Mouse (Mus musculus) kidney, postnatal 0 days (tissue): ENCODE measurements around the gene 4930583I09Rik. TPM values are rescaled to one million over a fixed set of nuclear protein-coding genes. Genes with fewer than 3 reads are reported as not detected.
A peak's percentile ranks its signal among the peaks of the same experiment; 100 is the strongest.

ENCODE experiments used
- ATAC-seq: fragments of 200-750 bp; cut with Nextera tagmentation; replicated peaks from 2 replicates; pipeline ENCODE4 v1.8.0; 2017; ENCODE audit warnings: low read depth, moderate number of reproducible peaks, moderate TSS enrichment, moderate library complexity; ENCODE audit not compliant: low FRiP score
- DNase-seq: peaks from one replicate; pipeline ENCODE4 v3.0.0-alpha.2; 2016; ENCODE audit warnings: low spot score
- H3K27ac ChIP-seq: fragments of 300-500 bp; sonication (generic); 2 replicates; pipeline ENCODE4 v1.5.1; 2014; ENCODE audit warnings: mild to moderate bottlenecking
- H3K27me3 ChIP-seq: fragments of 300-500 bp; sonication (generic); 2 replicates; pipeline ENCODE4 v1.6.1; 2014; ENCODE audit warnings: low read length, mixed read lengths; ENCODE audit not compliant: insufficient read depth
- H3K36me3 ChIP-seq: fragments of 300-500 bp; sonication (generic); 2 replicates; pipeline ENCODE4 v1.6.1; 2014; ENCODE audit warnings: low read length, mixed read lengths; ENCODE audit not compliant: insufficient read depth
- H3K4me1 ChIP-seq: fragments of 300-500 bp; sonication (generic); replicated peaks from 2 replicates; pipeline ENCODE4 v1.6.1; 2014; ENCODE audit warnings: antibody characterized with exemption, low read length, mixed read lengths; ENCODE audit not compliant: insufficient read depth
- H3K4me2 ChIP-seq: fragments of 300-500 bp; sonication (generic); 2 replicates; pipeline ENCODE4 v1.6.1; 2014; ENCODE audit warnings: mild to moderate bottlenecking, low read length, moderate library complexity, mixed read lengths
- H3K4me3 ChIP-seq: fragments of 300-500 bp; sonication (generic); replicated peaks from 2 replicates; pipeline ENCODE4 v1.5.1; 2014; ENCODE audit warnings: low read depth, low read length
- H3K9ac ChIP-seq: fragments of 300-500 bp; sonication (generic); 2 replicates; pipeline ENCODE4 v1.6.1; 2014; ENCODE audit warnings: low read depth, low read length
- H3K9me3 ChIP-seq: fragments of 300-500 bp; sonication (generic); replicated peaks from 2 replicates; pipeline ENCODE4 v1.6.1; 2016; ENCODE audit warnings: low read length, inconsistent platforms, mixed read lengths
- CTCF ChIP-seq: IDR thresholded peaks from 2 replicates; pipeline ENCODE4 v1.5.1; 2016; ENCODE audit warnings: antibody characterized with exemption, low read depth, mild to moderate bottlenecking, moderate library complexity
- WGBS: fragments of 180-500 bp; shearing (Covaris S2); extraction: QIAGEN DNeasy Blood & Tissue Kit; methylation state at CpG from one replicate; pipeline ENCODE4 v1.1.7; 2014; 5-methylcytosine and 5-hydroxymethylcytosine counted together
- polyA plus RNA-seq: library from polyadenylated mRNA; unstranded; fragments of >200 nt; fragmentation: Nextera tagmentation; extraction: Ambion mirVana; gene quantifications from 2 replicates; pipeline ENCODE4 v1.2.1, GENCODE M21; 2015

The 4930583I09Rik gene
- polyA plus RNA-seq, 1 experiment from 2014 or later, result not detected

- ATAC-seq (no peak), DNase-seq (no peak)
- Histone ChIP-seq H3K9me3 (no peaks in the 10 kb centered on the region), H3K27ac (no peak overlapping the region), H3K27me3 (no peaks in the 10 kb centered on the region), H3K9ac (no peak overlapping the region), H3K4me1 (no peaks in the 10 kb centered on the region), H3K4me3 (no peak overlapping the region), H3K36me3 (no peaks in the 10 kb centered on the region), H3K4me2 (no peak overlapping the region)
- TF ChIP-seq CTCF, result no peak
- WGBS, result 76% methylated on average over 1 of the region's 1 CpGs
Measured at GRCm38 (mm10) chr17:64846654-64847053, 10.8 kb upstream of the 4930583I09Rik start.

- no peak overlapping the region for H3K27ac ChIP-seq
- no peak for TF ChIP-seq CTCF
- 29% methylated on average over 7 of the region's 7 CpGs for WGBS
- no peak overlapping the region for H3K4me3 ChIP-seq
- ATAC-seq, result no peak
- H3K9ac ChIP-seq, result no peak overlapping the region
- DNase-seq, result no peak
- H3K9me3 ChIP-seq, result no peaks in the 10 kb centered on the region
- H3K4me2 ChIP-seq, result peak overlapping the region; percentile 2; the same call in 1 of the 2 replicates
- no peaks in the 10 kb centered on the region for H3K36me3 ChIP-seq
- no peaks in the 10 kb centered on the region for H3K27me3 ChIP-seq
- no peaks in the 10 kb centered on the region for H3K4me1 ChIP-seq
Measured at GRCm38 (mm10) chr17:64836892-64837291, 1.0 kb upstream of the 4930583I09Rik start.

- TF ChIP-seq CTCF, result no peak
- Histone ChIP-seq H3K4me2 (no peak overlapping the region), H3K36me3 (no peaks in the 10 kb centered on the region), H3K4me1 (no peaks in the 10 kb centered on the region), H3K9me3 (no peaks in the 10 kb centered on the region), H3K4me3 (no peak overlapping the region), H3K9ac (no peak overlapping the region), H3K27ac (no peak overlapping the region), H3K27me3 (no peaks in the 10 kb centered on the region)
- ATAC-seq (no peak), DNase-seq (no peak)
- WGBS, result 85% methylated on average over 10 of the region's 10 CpGs
Measured at GRCm38 (mm10) chr17:64836352-64836751, 481 bp upstream of the 4930583I09Rik start.

GRCm38 (mm10) chr17:64833906-64834490 lies 1.9 kb downstream of the 4930583I09Rik start:
- H3K9ac ChIP-seq, result no peak overlapping the region
- no peak overlapping the region for H3K4me2 ChIP-seq
- DNase-seq, result no peak
- no peak overlapping the region for H3K27ac ChIP-seq
- no peaks in the 10 kb centered on the region for H3K4me1 ChIP-seq
- H3K27me3 ChIP-seq, result no peaks in the 10 kb centered on the region
- ATAC-seq, result no peak
- H3K9me3 ChIP-seq, result no peaks in the 10 kb centered on the region
- WGBS, result 57% methylated on average over 7 of the region's 7 CpGs
- TF ChIP-seq CTCF, result no peak
- H3K36me3 ChIP-seq, result no peaks in the 10 kb centered on the region
- H3K4me3 ChIP-seq, result no peak overlapping the region

- H3K4me3 ChIP-seq, result no peak overlapping the region
- no peak for DNase-seq
- no peak overlapping the region for H3K27ac ChIP-seq
- WGBS, result 91% methylated on average over 2 of the region's 2 CpGs
- no peak overlapping the region for H3K9ac ChIP-seq
- no peaks in the 10 kb centered on the region for H3K36me3 ChIP-seq
- no peak for ATAC-seq
- no peak overlapping the region for H3K4me2 ChIP-seq
- H3K9me3 ChIP-seq, result no peaks in the 10 kb centered on the region
- H3K27me3 ChIP-seq, result no peaks in the 10 kb centered on the region
- no peaks in the 10 kb centered on the region for H3K4me1 ChIP-seq
- no peak for TF ChIP-seq CTCF
Measured at GRCm38 (mm10) chr17:64833071-64833470, 2.8 kb downstream of the 4930583I09Rik start.

- WGBS, result 92% methylated on average over 5 of the region's 5 CpGs
- Histone ChIP-seq H3K4me3 (no peak overlapping the region), H3K27ac (no peak overlapping the region), H3K9ac (no peak overlapping the region), H3K9me3 (no peaks in the 10 kb centered on the region), H3K4me2 (no peak overlapping the region), H3K27me3 (no peaks in the 10 kb centered on the region), H3K36me3 (no peaks in the 10 kb centered on the region), H3K4me1 (no peaks in the 10 kb centered on the region)
- ATAC-seq, result no peak
- no peak for TF ChIP-seq CTCF
- DNase-seq, result no peak
Measured at GRCm38 (mm10) chr17:64827482-64827881, 8.4 kb downstream of the 4930583I09Rik start.

- 59% methylated on average over 4 of the region's 4 CpGs for WGBS
- no peak for TF ChIP-seq CTCF
- Histone ChIP-seq H3K9ac (no peak overlapping the region), H3K27ac (no peak overlapping the region), H3K9me3 (no peaks in the 10 kb centered on the region), H3K36me3 (no peaks in the 10 kb centered on the region), H3K4me1 (no peaks in the 10 kb centered on the region), H3K4me2 (no peak overlapping the region), H3K27me3 (no peaks in the 10 kb centered on the region), H3K4me3 (no peak overlapping the region)
- DNase-seq, result peak; percentile 34
- no peak for ATAC-seq
Measured at GRCm38 (mm10) chr17:64826843-64827242, 9.0 kb downstream of the 4930583I09Rik start.
